Mouse (Mus musculus): ENCODE data around the gene Csn2. TPM values are rescaled to one million over a fixed set of nuclear protein-coding genes. Genes with fewer than 3 reads are reported as not detected.

The Csn2 gene
- not detected in 2 replicates for polyA plus RNA-seq (2012; rRNA removed; ENCODE audit: low replicate concordance)

DNA sequence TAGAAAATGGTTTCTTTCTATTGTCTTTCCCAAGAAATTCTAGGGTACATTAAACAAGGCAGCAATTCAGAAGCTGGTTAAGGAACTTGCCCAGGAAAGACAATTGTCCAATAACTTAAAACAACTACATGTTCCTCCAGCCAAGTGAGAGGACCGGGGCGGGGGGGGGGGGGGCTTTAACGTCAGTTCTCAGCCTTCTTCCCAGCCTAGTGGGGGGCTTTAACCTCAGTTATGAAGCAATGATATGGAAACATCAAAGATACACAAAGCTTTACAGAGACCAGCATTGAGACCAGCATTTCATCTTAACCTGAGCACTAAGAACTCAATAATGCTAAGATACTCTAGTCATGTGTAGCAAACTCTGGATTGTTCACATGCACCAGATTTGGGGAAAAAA is at the start of gene Csn2:
Gene Csn2 (minus strand): TSS at position 101 of the 400 bp plus-strand sequence.

DNA sequence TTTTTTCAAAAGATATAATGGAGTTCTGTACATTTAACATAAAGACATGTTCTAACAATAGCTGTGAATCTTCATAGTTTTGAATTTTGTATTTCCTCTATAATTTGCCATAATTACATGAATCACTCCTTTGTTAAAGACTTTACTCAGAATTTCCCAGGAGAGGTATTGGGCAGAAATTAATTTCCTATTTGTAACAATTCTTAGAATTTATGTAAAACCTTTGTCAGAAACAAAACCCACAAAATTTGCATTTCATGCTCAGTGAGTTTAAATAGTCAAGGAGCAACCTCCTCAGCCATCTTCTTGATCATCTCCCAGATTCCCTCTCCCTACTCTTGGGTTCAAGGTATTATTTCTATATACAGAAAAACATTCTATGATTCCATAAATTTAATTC is 33.5 kb downstream of the Csn2 start, which contains the start of gene Csn1s1:
Gene Csn1s1 (plus strand): TSS at position 301 of the 400 bp plus-strand sequence.

Other genes with a start within 250 kb of the Csn2 start
- not detected in 2 replicates for gene Ugt2a2, start 217.4 kb downstream of the Csn2 start, polyA plus RNA-seq (2012; rRNA removed; ENCODE audit: low replicate concordance)
- gene Gm43638, start 212.8 kb downstream of the Csn2 start, polyA plus RNA-seq (2012; rRNA removed; ENCODE audit: low replicate concordance), result not detected in 2 replicates
- not detected in 2 replicates for gene Ugt2a1, start 208.8 kb downstream of the Csn2 start, polyA plus RNA-seq (2012; rRNA removed; ENCODE audit: low replicate concordance)
- 3.5 and 3.6 TPM in 2 replicates for gene Sult1b1, start 161.4 kb downstream of the Csn2 start, polyA plus RNA-seq (2012; rRNA removed; ENCODE audit: low replicate concordance)
- gene Sult1d1, start 130.6 kb downstream of the Csn2 start, polyA plus RNA-seq (2012; rRNA removed; ENCODE audit: low replicate concordance), result 0.85 and 1.2 TPM in 2 replicates
- gene Sult1e1, start 108.0 kb downstream of the Csn2 start, polyA plus RNA-seq (2012; rRNA removed; ENCODE audit: low replicate concordance), result not detected in 2 replicates
- gene Csn1s1, start 33.4 kb downstream of the Csn2 start, polyA plus RNA-seq (2012; rRNA removed; ENCODE audit: low replicate concordance), result not detected in 2 replicates
- not detected in 2 replicates for gene Csn1s2a, start 74.9 kb upstream of the Csn2 start, polyA plus RNA-seq (2012; rRNA removed; ENCODE audit: low replicate concordance)
- not detected in 2 replicates for gene Csn1s2b, start 108.5 kb upstream of the Csn2 start, polyA plus RNA-seq (2012; rRNA removed; ENCODE audit: low replicate concordance)
- not detected in 2 replicates for gene Prr27, start 126.1 kb upstream of the Csn2 start, polyA plus RNA-seq (2012; rRNA removed; ENCODE audit: low replicate concordance)
- not detected in 2 replicates for gene Odam, start 185.4 kb upstream of the Csn2 start, polyA plus RNA-seq (2012; rRNA removed; ENCODE audit: low replicate concordance)
- not detected in 2 replicates for gene Csn3, start 225.9 kb upstream of the Csn2 start, polyA plus RNA-seq (2012; rRNA removed; ENCODE audit: low replicate concordance)

Data from duodenum, adult 2 months (tissue).